Mouse (Mus musculus): ENCODE data around the gene Banf2.

DNA sequence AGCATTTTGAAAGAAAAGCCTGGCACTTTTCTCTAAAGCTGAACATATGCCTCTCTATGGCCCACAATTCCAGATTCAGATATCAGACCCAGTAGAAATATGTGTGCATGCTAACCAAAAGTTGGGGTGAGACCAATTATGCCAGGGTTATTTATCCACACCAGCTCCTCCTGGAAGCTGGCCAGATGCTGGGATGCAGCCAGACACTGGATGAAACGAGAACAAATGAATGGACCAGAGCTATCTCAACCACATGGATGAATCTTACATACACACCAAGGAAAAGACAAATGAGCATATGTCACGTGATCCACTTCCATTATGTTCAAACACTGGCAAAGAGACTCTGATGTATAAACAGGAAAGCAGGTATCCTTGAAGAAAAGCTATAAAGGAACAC is 29.3 kb upstream of the Banf2 start:
- no peak for TF ChIP-seq CTCF (IDR thresholded peaks at IDR 0.05; ENCODE audit: low read depth, low read length)
- TF ChIP-seq TAL1 (conservative IDR thresholded peaks at IDR 0.05; ENCODE audit: low read depth, low read length), result no peak
- no peak for TF ChIP-seq POLR2AphosphoS5 (IDR thresholded peaks at IDR 0.05; ENCODE audit: insufficient replicate concordance, low read depth, low read length)

All from G1E (cell line).